Mouse (Mus musculus): ENCODE measurements around the gene Slc22a20.
A peak's percentile ranks its signal among the peaks of the same experiment; 100 is the strongest.

Gene Slc22a20

GRCm38 (mm10) chr19:5950218-5950617, 35.7 kb downstream of the Slc22a20 start:
- DNase-seq, result no peak

- no peak for DNase-seq
Observed at GRCm38 (mm10) chr19:5945891-5946290, 40.1 kb downstream of the Slc22a20 start.

GRCm38 (mm10) chr19:5945027-5945426, 40.9 kb downstream of the Slc22a20 start:
- DNase-seq, result no peak

- no peak for DNase-seq
Observed at GRCm38 (mm10) chr19:5944145-5944544, 41.8 kb downstream of the Slc22a20 start.

- no peak for DNase-seq
Observed at GRCm38 (mm10) chr19:5943404-5943803, 42.5 kb downstream of the Slc22a20 start.

GRCm38 (mm10) chr19:5942581-5942980, 43.4 kb downstream of the Slc22a20 start:
- no peak for DNase-seq

- no peak for DNase-seq
Observed at GRCm38 (mm10) chr19:5940656-5941055, 45.3 kb downstream of the Slc22a20 start.

- no peak for DNase-seq
Observed at GRCm38 (mm10) chr19:5940173-5940572, 45.8 kb downstream of the Slc22a20 start.

GRCm38 (mm10) chr19:5939715-5940114, 46.2 kb downstream of the Slc22a20 start:
- no peak for DNase-seq

- DNase-seq, result no peak
Observed at GRCm38 (mm10) chr19:5938516-5938915, 47.4 kb downstream of the Slc22a20 start.

- no peak for DNase-seq
Observed at GRCm38 (mm10) chr19:5937836-5938406, 48.0 kb downstream of the Slc22a20 start.

- DNase-seq, result no peak
Observed at GRCm38 (mm10) chr19:5937095-5937835, 48.7 kb downstream of the Slc22a20 start.

- no peak for DNase-seq
Observed at GRCm38 (mm10) chr19:5935691-5936090, 50.3 kb downstream of the Slc22a20 start.

GRCm38 (mm10) chr19:5935266-5935665, 50.7 kb downstream of the Slc22a20 start:
- DNase-seq, result no peak

GRCm38 (mm10) chr19:5929634-5930596, 56.0 kb downstream of the Slc22a20 start:
- DNase-seq, result peak; percentile 28

GRCm38 (mm10) chr19:5928546-5928945, 57.4 kb downstream of the Slc22a20 start:
- DNase-seq, result no peak

- DNase-seq, result no peak
Observed at GRCm38 (mm10) chr19:5928104-5928503, 57.8 kb downstream of the Slc22a20 start.

GRCm38 (mm10) chr19:5927532-5927931, 58.4 kb downstream of the Slc22a20 start:
- peak; percentile 54 for DNase-seq

- peak; percentile 32 for DNase-seq
Observed at GRCm38 (mm10) chr19:5927026-5927425, 58.9 kb downstream of the Slc22a20 start.

GRCm38 (mm10) chr19:5925311-5925855, 60.6 kb downstream of the Slc22a20 start:
- no peak for DNase-seq

- DNase-seq, result peak; percentile 95
Observed at GRCm38 (mm10) chr19:5924713-5925093, 61.2 kb downstream of the Slc22a20 start, which contains the start of gene Cdc42ep2. Gene Cdc42ep2, minus strand, starts transcription at chr19:5924816.

GRCm38 (mm10) chr19:5923990-5924712, 61.8 kb downstream of the Slc22a20 start:
- DNase-seq, result peak; percentile 92

Measured in retina, postnatal 1 day (tissue).